Mouse (Mus musculus): Measurements from ENCODE around the gene Cdx2.

DNA sequence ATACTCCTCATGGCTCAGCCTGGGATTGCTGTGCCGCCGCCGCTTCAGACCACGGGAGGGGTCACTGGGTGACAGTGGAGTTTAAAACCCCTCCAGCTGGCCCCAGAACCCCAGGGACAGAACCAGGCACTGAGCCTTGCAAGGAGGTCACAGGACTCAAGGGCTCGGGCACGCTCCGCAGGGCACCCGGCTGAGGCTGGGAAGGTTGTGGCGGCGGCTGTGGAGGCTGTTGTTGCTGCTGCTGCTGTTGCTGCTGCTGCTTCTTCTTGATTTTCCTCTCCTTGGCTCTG lies 5.3 kb downstream of the Cdx2 start:
- no peak for TF ChIP-seq CTCF (IDR thresholded peaks at IDR 0.05; ENCODE audit: control insufficient read depth, insufficient read depth, insufficient read length)
- TF ChIP-seq MYOD1 (IDR thresholded peaks at IDR 0.05; ENCODE audit: control insufficient read depth, insufficient read length, low read depth): no peak
- no peak for TF ChIP-seq MYOG (IDR thresholded peaks at IDR 0.05; ENCODE audit: control insufficient read depth, extremely low read depth, insufficient read length)
- no peak for TF ChIP-seq MAX (IDR thresholded peaks at IDR 0.05)
- no peak for TF ChIP-seq CEBPB (IDR thresholded peaks at IDR 0.05; ENCODE audit: low read depth)
